Mouse (Mus musculus) thymus, postnatal 0 days (tissue): ENCODE data around the gene Tmem179b. TPM values are rescaled to one million over a fixed set of nuclear protein-coding genes. Genes with fewer than 3 reads are reported as not detected.
"Not testable (repeated sequence)": the region's sequence is repeated elsewhere in the genome, so short reads cannot be mapped to it uniquely, and the experiment has no call there.

Experiments used
- DNase-seq: peaks from one replicate; pipeline ENCODE4 v3.0.0-alpha.2; 2015; ENCODE audit warnings: low spot score
- microRNA-seq: library from miRNA; unstranded; fragments of <30 nt; microRNA quantifications from one replicate; pipeline ENCODE4, GENCODE M21; 2016; ENCODE audit warnings: borderline number of aligned reads
- polyA plus RNA-seq: library from polyadenylated mRNA; unstranded; fragments of >200 nt; fragmentation: Nextera tagmentation; extraction: Ambion mirVana; gene quantifications from 2 replicates; pipeline ENCODE4 v1.2.1, GENCODE M21; 2015

The Tmem179b gene
- polyA plus RNA-seq, 1 experiment from 2014 or later: 166 TPM

DNA sequence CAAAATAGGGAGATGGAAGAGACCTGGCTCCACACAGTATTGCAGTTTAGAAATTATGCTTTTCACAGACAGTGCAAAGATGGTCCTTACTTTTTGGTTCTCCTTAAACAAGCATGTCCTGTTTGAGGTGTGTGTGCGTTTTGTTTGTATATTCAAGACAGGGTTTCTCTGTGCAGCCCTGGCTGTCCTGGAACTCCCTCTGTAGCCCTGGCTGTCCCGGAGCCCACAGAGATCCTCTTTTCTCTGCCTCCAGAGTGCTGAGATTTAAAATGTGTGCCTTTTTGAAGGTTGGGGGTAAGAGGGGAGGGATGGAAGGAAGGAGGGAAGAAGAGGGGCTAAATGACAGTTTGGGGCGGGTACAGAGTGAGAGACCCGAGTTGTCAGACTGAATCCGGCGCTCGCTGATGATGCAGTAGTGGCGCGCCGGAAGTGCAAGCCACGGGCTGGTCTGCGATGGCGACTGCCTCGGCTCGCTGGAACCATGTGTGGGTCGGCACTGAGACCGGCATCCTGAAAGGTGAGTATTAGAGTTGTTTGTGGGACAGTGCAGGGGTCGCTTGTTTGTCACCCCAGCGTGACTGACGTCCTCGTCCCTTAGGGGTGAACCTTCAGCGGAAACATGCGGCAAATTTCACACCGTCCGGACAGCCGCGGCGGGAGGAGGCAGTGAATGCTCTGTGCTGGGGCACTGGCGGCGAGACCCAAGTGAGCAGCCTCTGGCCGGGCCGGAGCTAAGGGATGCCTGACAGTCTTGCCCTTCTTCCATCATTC, 38.7 kb downstream of the Tmem179b start, which contains the start of gene Wdr74:
Wdr74 (plus strand) TSS at position 439 of the 771 bp plus-strand sequence.
- DNase-seq: peak; percentile 92

DNA sequence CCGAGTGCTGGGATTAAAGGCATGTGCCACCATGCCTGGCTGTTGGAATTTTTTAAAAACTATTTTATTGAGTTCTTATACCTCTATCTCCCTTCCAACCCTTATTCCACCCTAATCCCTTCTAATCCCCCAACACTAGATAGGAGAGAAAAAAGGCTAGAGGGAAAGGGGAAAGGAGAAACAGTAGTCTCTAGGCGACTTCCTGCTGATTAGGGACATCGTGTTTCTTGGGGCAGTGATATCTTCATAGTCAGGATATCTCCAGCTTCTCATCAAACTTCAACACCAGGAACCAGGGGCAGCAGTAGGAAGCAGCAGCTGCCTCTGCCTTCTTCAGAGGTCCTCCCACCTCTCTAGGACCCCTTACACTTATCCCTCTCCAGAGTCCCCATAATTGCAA, 39.9 kb downstream of the Tmem179b start:
- no peak for DNase-seq

DNA sequence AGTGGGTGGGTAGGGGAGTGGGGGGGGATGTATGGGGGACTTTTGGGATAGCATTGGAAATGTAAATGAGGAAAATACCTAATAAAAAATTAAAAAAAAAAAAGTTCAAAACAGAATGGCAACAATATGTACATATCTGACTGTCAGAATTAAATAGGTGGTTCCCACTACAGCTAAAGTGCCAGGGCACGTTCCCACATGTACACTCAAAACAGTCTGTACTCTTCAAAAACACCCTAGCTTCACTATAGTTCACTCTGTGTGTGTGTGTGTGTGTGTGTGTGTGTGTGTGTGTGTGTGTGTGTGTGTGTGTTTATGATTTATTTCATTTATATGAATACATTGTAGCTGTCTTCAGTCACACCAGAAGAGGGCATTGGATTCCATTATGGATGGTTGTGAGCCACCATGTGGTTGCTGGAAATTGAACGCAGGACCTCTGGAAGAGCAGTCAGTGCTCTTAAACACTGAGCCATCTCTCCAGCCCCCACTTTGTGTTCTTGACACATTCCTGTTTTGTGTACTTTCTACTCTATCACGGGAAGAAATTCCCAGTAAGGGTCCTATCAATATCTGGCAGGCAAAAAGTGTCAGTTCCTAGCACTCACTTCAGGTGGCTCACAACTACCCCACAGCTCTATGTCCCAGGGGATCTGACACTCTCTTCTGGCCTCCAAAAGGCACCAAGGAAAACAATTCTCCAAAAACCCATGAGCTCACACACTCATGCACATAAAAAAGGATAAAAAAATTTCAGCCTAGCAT, 45.8 kb downstream of the Tmem179b start:
- DNase-seq: not testable (repeated sequence)

DNA sequence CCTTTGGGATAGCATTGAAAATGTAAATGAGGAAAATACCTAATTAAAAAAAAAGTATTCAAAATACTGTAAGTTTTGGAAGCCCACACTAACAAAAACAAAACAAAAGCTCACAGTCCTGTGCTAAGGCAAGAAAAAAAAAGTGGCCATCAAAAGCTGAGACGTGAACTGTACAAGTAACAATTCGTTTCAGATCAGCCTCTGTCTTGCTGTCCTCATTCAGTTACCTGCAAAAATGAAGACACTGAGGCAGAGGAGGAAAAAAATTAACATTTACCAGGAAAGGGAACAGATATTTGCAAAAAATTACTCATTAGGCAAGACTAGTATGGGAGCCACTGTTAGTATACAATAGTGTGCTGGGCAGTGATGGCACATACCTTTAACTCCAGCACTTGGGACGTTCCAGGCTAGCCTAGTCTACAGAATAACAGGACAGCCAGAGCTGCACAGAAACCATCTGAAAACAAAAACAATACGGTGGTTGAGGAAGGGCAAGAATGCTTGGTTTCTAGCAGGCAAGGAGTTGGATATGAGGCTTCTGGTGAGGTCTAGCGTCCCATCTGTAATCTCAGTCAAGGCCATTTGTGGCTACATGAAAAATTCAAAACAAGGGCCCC, 46.7 kb downstream of the Tmem179b start:
- no peak for DNase-seq

DNA sequence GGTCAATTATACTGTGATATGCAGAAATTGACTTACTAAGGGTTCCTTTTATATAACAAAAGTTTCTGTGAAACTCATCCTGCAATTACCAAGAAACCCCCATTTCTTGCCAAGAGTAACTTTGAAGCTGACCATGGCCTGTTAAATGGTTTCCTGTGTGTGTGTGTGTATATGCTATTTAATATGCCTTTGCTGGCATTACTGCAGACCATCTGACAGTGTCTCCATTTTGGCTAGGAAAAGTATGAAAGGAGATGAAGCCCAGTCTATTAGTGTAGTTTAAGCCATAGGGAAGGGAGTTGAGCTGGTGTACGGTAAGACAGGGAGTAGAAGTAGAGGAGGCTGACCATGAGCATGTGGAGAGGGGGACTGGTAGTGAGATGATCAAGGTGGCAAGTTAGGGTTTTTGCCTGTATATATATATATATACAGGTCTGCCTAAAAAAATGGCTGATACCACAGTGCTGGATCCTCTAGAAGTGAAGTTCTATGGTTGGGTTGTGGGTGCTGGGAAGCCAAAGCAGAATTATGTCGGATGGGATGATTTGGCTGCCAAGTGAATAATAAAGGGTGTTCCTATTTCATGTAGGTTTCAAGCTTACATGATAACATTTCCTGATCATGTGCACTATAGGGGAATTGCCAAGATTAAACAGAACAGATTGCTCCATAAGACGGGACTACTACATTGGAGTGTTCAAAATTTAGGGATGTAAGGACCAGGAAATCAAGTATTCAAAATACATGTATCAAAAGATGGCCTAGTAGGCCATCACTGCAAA, 47.5 kb downstream of the Tmem179b start:
- no peak for DNase-seq

DNA sequence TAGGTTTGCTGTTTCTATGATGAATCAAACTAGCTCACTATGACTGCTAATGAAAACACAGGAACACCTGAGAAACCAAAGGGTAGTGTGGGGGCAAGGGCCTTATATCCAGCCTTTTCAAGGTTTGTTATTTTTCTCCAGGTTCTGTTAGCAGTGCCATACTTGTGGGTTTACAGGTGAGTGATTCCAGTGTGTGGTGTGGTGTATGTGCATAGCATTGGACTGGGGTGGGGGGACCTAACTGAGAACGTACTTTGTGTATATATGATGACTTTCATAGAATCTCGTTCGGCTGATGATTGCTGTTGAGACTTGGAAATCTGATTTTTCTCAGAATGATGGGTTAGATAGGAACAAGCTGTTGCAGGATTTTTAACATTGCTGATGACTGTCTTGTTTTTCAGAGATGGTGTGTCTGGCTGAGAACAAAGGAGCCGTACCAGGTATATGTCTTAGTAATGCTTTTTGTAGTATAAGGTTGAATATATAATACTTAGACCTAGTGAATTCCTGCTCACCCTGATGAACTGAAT, 49.1 kb downstream of the Tmem179b start:
- DNase-seq: no peak

DNA sequence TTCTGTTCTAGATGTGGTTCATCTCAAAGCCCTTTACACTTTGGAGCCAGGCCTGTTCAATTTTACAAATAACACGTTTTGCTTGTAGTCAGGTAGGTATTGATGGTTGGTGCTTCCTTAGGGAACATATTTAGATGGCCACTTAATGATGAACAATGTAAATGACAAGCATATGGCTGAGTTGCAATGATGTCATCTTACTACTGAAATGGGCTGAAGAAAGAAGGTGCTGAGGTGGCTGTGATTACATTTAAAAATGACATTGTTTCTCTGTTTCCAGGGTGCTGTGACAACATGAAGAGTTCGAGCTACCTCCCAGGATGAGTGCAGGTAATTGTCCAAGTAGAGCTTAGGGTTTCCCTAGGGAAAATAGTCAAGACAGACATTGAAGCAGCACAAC, 49.9 kb downstream of the Tmem179b start:
- DNase-seq: no peak

DNA sequence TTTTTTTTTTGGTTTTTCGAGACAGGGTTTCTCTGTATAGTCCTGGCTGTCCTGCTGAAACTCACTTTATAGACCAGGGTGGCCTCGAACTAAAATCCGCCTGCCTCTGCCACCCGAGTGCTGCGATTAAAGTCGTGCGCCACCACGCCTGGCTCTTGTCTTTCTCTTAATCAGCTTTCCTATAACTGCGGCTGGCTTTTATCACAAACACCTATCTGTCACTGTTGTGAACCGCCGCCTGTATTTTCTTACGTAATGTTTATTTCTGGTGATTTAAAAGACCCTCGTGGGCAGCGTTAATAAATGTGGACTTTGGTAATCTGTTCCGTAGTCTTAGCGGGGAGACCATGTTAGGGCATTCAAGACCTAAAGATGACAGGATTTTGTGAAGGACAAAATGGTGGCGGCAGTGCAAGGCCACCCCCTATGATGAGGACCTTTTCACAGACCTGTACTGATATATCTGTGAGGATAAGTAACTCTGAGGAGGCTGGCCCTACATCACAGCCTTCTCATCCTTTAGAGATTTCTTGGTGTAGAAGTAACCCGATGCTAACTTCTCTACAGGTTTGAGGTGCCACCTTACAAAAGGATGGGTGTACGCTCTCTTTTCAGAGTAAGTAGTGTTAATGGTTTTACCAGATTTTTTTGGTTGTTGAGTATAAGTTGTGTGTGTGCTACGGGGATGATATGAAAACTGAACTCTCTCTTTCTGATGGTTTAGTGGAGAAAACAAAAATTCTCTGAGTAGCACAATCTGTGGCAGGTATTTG, 50.5 kb downstream of the Tmem179b start:
- DNase-seq: no peak

DNA sequence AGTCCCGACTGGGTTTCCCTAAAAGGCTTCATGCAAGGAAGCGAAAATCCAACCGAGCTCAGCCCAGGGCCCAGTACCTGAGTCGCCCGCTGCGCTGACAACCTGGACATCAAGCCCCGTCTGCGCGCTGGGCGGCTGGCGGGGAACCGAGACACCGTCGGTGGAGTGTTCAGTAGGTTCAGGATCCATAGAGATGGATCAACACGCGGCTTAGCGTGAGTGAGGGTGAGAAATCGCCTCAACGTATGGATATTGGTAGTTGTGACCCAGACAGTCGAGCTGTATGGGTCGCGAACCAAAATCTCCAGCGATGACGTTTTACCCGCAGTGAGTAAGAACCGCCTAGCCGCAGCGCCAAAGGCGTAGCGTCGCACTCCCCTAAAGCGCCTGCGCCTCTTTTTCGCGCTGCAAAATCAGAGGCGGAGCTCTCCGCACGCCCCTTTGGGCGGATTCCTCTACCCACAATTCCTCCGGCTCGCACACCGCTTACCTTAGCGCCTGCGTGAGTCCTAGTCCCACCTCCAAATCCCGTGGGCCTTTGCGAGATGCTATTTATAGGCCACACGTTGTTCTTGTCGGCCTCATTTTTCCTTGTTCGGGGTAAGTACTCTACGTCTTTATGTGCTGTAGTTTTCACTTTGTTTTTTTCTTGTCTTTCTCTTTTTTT, 51.2 kb downstream of the Tmem179b start, which contains the start of gene Slc3a2:
Slc3a2 (minus strand) TSS at position 463 of the 667 bp plus-strand sequence.
- DNase-seq: peak; percentile 99

DNA sequence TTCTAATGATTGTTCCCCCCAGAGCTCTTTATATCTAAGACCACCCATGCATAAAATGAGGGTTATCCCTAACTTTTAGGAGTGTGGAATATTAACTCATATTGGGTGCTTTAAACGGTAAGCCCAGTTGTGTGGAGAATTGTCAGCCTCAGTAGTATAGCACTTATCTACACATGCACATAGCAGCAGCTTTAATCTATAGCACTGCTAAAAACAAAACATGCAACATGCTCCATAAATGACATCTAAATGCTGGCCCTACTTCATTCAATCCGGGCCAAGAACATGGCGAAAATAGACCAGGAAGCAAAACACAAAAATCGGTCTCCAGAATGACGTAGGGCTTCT, 51.7 kb downstream of the Tmem179b start:
- no peak for DNase-seq

Small RNA genes within 50 kb of the gene (microRNA-seq; reads per million reads assigned to microRNA genes)
- 1.7 reads per million for gene Mir6992

Other genes starting within 250 kb of the Tmem179b start
- gene Slc22a8, start 183.2 kb downstream of the Tmem179b start, polyA plus RNA-seq: 0.04 and 0.22 TPM in 2 replicates
- not detected in 2 replicates for gene Slc22a6, start 156.4 kb downstream of the Tmem179b start, polyA plus RNA-seq
- gene Chrm1, start 110.7 kb downstream of the Tmem179b start, polyA plus RNA-seq: 0.04 and 0.05 TPM in 2 replicates
- gene Slc3a2, start 51.1 kb downstream of the Tmem179b start, polyA plus RNA-seq: 122 and 131 TPM in 2 replicates
- gene Wdr74, start 38.6 kb downstream of the Tmem179b start, polyA plus RNA-seq: 101 and 103 TPM in 2 replicates
- gene 1700092M07Rik, start 33.7 kb downstream of the Tmem179b start, polyA plus RNA-seq: 0.79 and 0.84 TPM in 2 replicates
- 108 and 114 TPM in 2 replicates for gene Stx5a, start 33.1 kb downstream of the Tmem179b start, polyA plus RNA-seq
- gene Nxf1, start 17.4 kb downstream of the Tmem179b start, polyA plus RNA-seq: 182 and 200 TPM in 2 replicates
- 205 and 223 TPM in 2 replicates for gene Tmem223, start 3.5 kb downstream of the Tmem179b start, polyA plus RNA-seq
- gene Taf6l, start 11.9 kb upstream of the Tmem179b start, polyA plus RNA-seq: 24.1 and 24.7 TPM in 2 replicates
- 233 and 246 TPM in 2 replicates for gene Polr2g, start 24.1 kb upstream of the Tmem179b start, polyA plus RNA-seq
- gene Zbtb3, start 28.1 kb upstream of the Tmem179b start, polyA plus RNA-seq: 2.9 and 3.5 TPM in 2 replicates
- 44.1 and 49.8 TPM in 2 replicates for gene Ttc9c, start 44.9 kb upstream of the Tmem179b start, polyA plus RNA-seq
- 4.3 and 5.3 TPM in 2 replicates for gene Hnrnpul2, start 45.5 kb upstream of the Tmem179b start, polyA plus RNA-seq
- not detected in 2 replicates for gene AC129217.1, start 55.3 kb upstream of the Tmem179b start, polyA plus RNA-seq
- gene Bscl2, start 63.0 kb upstream of the Tmem179b start, polyA plus RNA-seq: 54.6 and 63.0 TPM in 2 replicates
- 0.36 and 0.66 TPM in 2 replicates for gene Gng3, start 64.7 kb upstream of the Tmem179b start, polyA plus RNA-seq
- gene Lrrn4cl, start 76.3 kb upstream of the Tmem179b start, polyA plus RNA-seq: 0.78 and 1.1 TPM in 2 replicates
- 171 and 178 TPM in 2 replicates for gene Ubxn1, start 97.0 kb upstream of the Tmem179b start, polyA plus RNA-seq
- gene Uqcc3, start 106.5 kb upstream of the Tmem179b start, polyA plus RNA-seq: 106 and 119 TPM in 2 replicates
- 67.6 and 70.2 TPM in 2 replicates for gene Lbhd1, start 109.3 kb upstream of the Tmem179b start, polyA plus RNA-seq
- not detected in 2 replicates for gene Gm49403, start 109.5 kb upstream of the Tmem179b start, polyA plus RNA-seq
- 80.7 and 98.0 TPM in 2 replicates for gene 1810009A15Rik, start 114.4 kb upstream of the Tmem179b start, polyA plus RNA-seq
- gene Gm49416, start 114.5 kb upstream of the Tmem179b start, polyA plus RNA-seq: not detected in 2 replicates
- 32.4 and 33.6 TPM in 2 replicates for gene Ints5, start 118.5 kb upstream of the Tmem179b start, polyA plus RNA-seq
- gene Ganab, start 123.6 kb upstream of the Tmem179b start, polyA plus RNA-seq: 51.9 and 55.5 TPM in 2 replicates
- gene B3gat3, start 145.9 kb upstream of the Tmem179b start, polyA plus RNA-seq: 28.4 and 29.3 TPM in 2 replicates
- 4.7 TPM in 2 replicates for gene Rom1, start 154.9 kb upstream of the Tmem179b start, polyA plus RNA-seq
- 25.2 and 27.1 TPM in 2 replicates for gene Eml3, start 155.1 kb upstream of the Tmem179b start, polyA plus RNA-seq
- gene Mta2, start 167.4 kb upstream of the Tmem179b start, polyA plus RNA-seq: 203 and 214 TPM in 2 replicates
- 31.2 and 32.4 TPM in 2 replicates for gene Tut1, start 179.4 kb upstream of the Tmem179b start, polyA plus RNA-seq
- 326 and 340 TPM in 2 replicates for gene Eef1g, start 192.6 kb upstream of the Tmem179b start, polyA plus RNA-seq
- gene Ahnak, start 214.8 kb upstream of the Tmem179b start, polyA plus RNA-seq: 20.3 and 22.3 TPM in 2 replicates